Mouse (Mus musculus): Measurements from ENCODE around the gene Fosb.

- TF ChIP-seq CTCF (IDR thresholded peaks at IDR 0.05; ENCODE audit: insufficient read depth, low read depth, low read length) = no peak
- TF ChIP-seq POLR2A (IDR thresholded peaks at IDR 0.05; ENCODE audit: insufficient read depth, low read depth, low read length) = no peak
Observed at GRCm38 (mm10) chr7:19290969-19291596, 18.8 kb downstream of the Fosb start.

Data from olfactory bulb, adult 2 months (tissue).